Mouse (Mus musculus): ENCODE data around the gene Tsc2. TPM values are rescaled to one million over a fixed set of nuclear protein-coding genes. Genes with fewer than 3 reads are reported as not detected.

Tsc2 gene
- polyA plus RNA-seq (2015; fragmentation: Illumina TruSeq; extraction: RNeasy Lipid Tissue Mini Kit (QIAGEN cat#74804); ENCODE audit: insufficient read depth, low replicate concordance), result 46.2 TPM

DNA sequence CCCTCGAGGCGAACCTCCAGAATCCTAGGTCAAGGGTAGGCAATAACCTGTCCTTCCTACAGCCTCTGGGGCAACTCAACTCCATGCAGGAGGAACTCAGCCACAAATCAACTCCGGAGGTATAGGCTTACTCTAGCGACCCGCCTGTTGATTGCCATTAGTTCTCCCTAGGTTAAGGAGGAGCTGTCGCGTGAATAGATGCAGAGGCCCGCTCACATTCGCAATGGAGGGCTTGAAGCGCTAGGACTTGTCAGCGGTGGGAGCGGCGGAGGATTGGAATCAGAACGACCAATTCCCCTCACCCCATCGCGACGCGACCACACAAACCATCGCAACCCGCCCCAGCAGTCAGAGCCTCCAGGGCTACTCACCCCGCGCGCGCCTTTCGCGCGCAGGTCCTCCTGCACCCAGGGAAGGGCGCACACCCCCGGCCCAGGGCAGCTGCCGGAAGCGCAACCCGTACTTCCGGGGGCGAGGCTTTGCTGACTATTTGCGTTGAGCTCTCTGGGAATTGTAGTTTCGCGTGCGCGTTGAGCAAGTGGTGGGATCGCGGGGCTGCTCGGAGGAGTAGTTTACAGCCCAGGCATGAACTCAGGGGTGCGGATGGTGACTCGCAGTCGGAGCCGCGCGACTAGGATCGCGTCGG is at the start of gene Tsc2, which contains the start of gene Nthl1:
Tsc2 (minus strand) TSS at position 464 of the 646 bp plus-strand sequence.
Nthl1 (plus strand) TSS at position 514 of the 646 bp plus-strand sequence.

DNA sequence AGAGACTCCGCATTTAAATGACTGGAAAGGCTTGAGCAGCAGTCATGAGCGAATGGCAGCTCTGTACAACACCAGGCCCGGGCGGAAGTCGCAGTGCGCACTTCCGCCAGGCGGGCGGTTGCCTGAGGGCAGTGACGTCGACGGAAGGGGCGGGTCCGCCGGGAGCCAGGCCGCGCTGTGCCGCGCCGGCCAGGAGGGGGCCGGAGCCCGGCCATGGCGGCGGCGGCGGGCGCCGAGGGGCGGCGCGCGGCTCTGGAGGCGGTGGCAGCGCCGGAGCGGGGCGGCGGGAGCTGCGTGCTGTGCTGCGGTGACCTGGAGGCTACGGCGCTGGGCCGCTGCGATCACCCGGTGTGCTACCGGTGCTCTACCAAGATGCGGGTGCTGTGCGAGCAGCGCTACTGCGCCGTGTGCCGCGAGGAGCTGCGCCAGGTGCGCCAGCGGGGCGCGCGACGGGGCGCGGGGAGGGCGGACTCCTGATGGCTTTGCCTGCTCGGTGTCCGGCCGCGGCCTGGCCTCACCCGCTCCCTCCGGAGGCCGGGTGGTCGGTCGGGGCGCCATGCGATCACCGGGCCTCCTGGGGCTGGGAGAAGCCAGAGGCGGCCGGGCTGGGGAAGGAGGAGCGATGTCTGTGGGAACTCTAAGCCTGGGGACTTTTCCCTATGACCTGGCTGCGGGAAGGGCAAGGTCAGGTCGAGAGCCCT is 37.3 kb upstream of the Tsc2 start, which contains the start of gene Zfp598:
Zfp598 (plus strand) TSS at position 143 of the 701 bp plus-strand sequence.

DNA sequence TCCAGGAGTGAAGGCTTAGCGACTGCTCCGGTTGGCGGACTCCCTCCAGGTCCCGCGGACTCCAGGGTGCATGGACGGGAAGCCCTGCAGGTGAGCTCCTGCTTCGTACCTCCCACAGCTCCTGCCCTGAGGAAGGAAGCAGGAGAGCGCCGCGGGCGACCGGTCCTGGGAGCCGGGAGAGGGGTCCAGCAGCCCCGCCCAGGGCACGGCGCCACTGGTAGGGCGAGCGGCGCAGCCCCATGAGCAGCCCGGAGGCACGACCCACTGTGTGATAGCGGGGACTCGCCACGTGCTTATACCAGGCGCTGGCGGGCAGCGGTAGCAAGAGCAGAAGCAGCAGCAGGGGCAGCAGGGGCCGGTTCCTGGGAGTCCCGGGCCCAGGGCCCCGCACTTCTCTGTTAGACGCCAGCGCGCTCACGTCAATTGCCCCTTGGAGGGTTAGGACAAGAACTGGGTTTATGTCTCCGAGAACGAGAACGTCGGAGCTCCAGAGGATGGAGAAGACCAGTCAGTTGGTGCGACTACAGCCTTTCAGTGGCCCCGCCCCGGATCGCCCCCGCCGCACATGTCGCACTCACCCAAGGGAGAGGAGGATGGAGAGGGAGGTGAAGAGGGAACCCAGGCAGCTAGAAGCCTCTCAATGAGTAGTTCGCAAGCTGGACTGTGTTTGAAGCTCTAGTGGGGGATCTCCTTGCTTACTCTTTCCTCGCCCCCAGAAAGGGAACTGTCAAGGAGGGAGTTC is 25.8 kb upstream of the Tsc2 start, which contains the start of gene Npw:
Npw (minus strand) TSS at position 441 of the 742 bp plus-strand sequence.

DNA sequence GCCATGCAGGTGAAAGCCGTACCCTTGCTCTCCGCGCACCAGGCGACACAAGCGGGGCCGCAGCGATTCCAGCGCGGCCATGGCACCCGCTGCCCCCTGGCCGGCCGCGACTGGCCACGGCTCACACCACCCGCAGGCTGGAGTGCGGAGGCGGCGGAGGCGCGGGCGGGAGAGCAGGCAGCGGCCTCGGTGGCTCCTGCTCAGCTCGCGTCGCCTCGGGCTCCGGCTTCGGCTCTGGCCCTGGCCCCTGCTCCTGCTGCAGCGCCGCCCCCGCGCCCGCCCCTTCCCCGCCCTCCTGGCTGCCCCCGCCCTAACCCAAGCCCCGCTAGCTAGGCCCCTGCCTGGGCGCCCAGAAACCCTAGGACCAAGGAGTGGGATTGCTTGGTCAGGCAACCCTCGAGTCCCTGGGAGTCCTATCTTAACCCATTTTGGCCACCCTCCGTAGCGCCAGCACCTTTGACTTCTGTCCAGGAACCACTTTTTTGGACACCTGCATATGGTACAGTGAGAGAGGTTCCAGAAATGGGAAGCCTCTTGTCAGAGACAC is 17.7 kb upstream of the Tsc2 start, which contains the start of gene Slc9a3r2:
Slc9a3r2 (minus strand) TSS at position 258 of the 547 bp plus-strand sequence.

DNA sequence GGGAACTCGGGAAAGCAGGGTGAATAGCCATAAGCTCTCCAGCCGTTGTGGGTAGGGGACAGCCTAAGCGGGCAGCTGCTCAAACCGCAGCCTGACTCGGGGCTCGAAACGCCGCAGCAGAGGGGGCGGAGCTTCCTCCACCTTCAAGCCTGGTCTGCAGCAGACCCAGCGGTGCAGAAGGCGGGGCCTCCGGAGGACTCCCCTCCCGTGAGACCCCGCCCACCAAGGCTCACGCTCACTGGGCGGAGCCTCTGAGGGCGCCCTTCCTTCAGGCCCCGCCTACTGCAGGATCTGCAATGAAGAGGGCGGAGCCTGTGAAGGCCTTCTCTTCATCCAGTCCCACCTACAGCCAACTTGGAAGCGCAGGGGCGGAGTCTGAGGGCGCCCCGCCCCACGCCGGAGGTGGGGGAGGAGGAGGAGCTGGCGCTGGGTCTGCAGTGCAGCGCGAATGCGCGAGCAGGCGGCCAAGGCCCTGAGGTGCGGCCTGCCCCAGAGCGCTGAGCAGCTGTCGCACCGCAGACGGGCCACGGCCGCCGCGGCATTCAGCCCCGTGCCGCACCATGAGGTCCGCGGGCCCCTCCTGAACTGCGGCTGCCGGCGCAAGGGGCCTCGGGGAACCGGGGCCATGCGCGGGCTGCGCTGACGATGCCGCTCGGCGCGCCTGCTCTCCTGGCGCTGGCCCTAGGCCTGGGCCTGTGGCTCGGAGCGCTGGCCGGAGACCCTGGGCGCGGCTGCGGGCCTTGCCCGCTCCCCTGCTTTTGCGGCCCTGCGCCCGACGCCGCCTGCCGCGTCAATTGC is 82.6 kb downstream of the Tsc2 start, which contains the start of gene Pkd1:
Pkd1 (plus strand) TSS at position 217 of the 798 bp plus-strand sequence.

Other genes starting within 250 kb of the Tsc2 start
- gene Rnps1, start 218.1 kb downstream of the Tsc2 start, polyA plus RNA-seq (2015; fragmentation: Illumina TruSeq; extraction: RNeasy Lipid Tissue Mini Kit (QIAGEN cat#74804); ENCODE audit: insufficient read depth, low replicate concordance), result 110 TPM
- gene Eci1, start 206.0 kb downstream of the Tsc2 start, polyA plus RNA-seq (2015; fragmentation: Illumina TruSeq; extraction: RNeasy Lipid Tissue Mini Kit (QIAGEN cat#74804); ENCODE audit: insufficient read depth, low replicate concordance), result 37.5 TPM
- 8.5 TPM for gene Dnase1l2, start 189.5 kb downstream of the Tsc2 start, polyA plus RNA-seq (2015; fragmentation: Illumina TruSeq; extraction: RNeasy Lipid Tissue Mini Kit (QIAGEN cat#74804); ENCODE audit: insufficient read depth, low replicate concordance)
- 22.7 TPM for gene E4f1, start 162.3 kb downstream of the Tsc2 start, polyA plus RNA-seq (2015; fragmentation: Illumina TruSeq; extraction: RNeasy Lipid Tissue Mini Kit (QIAGEN cat#74804); ENCODE audit: insufficient read depth, low replicate concordance)
- gene Pgp, start 162.2 kb downstream of the Tsc2 start, polyA plus RNA-seq (2015; fragmentation: Illumina TruSeq; extraction: RNeasy Lipid Tissue Mini Kit (QIAGEN cat#74804); ENCODE audit: insufficient read depth, low replicate concordance), result 18.8 TPM
- gene Bricd5, start 158.7 kb downstream of the Tsc2 start, polyA plus RNA-seq (2015; fragmentation: Illumina TruSeq; extraction: RNeasy Lipid Tissue Mini Kit (QIAGEN cat#74804); ENCODE audit: insufficient read depth, low replicate concordance), result 0.26 TPM
- gene Mlst8, start 153.6 kb downstream of the Tsc2 start, polyA plus RNA-seq (2015; fragmentation: Illumina TruSeq; extraction: RNeasy Lipid Tissue Mini Kit (QIAGEN cat#74804); ENCODE audit: insufficient read depth, low replicate concordance), result 19.8 TPM
- gene Caskin1, start 144.0 kb downstream of the Tsc2 start, polyA plus RNA-seq (2015; fragmentation: Illumina TruSeq; extraction: RNeasy Lipid Tissue Mini Kit (QIAGEN cat#74804); ENCODE audit: insufficient read depth, low replicate concordance), result 0.08 TPM
- gene Traf7, start 104.7 kb downstream of the Tsc2 start, polyA plus RNA-seq (2015; fragmentation: Illumina TruSeq; extraction: RNeasy Lipid Tissue Mini Kit (QIAGEN cat#74804); ENCODE audit: insufficient read depth, low replicate concordance), result 125 TPM
- 1.7 TPM for gene Rab26, start 98.4 kb downstream of the Tsc2 start, polyA plus RNA-seq (2015; fragmentation: Illumina TruSeq; extraction: RNeasy Lipid Tissue Mini Kit (QIAGEN cat#74804); ENCODE audit: insufficient read depth, low replicate concordance)
- gene Pkd1, start 82.8 kb downstream of the Tsc2 start, polyA plus RNA-seq (2015; fragmentation: Illumina TruSeq; extraction: RNeasy Lipid Tissue Mini Kit (QIAGEN cat#74804); ENCODE audit: insufficient read depth, low replicate concordance), result 31.5 TPM
- 3.4 TPM for gene Nthl1, start 50 bp upstream of the Tsc2 start, polyA plus RNA-seq (2015; fragmentation: Illumina TruSeq; extraction: RNeasy Lipid Tissue Mini Kit (QIAGEN cat#74804); ENCODE audit: insufficient read depth, low replicate concordance)
- 21.0 TPM for gene Slc9a3r2, start 17.7 kb upstream of the Tsc2 start, polyA plus RNA-seq (2015; fragmentation: Illumina TruSeq; extraction: RNeasy Lipid Tissue Mini Kit (QIAGEN cat#74804); ENCODE audit: insufficient read depth, low replicate concordance)
- not detected for gene Npw, start 25.8 kb upstream of the Tsc2 start, polyA plus RNA-seq (2015; fragmentation: Illumina TruSeq; extraction: RNeasy Lipid Tissue Mini Kit (QIAGEN cat#74804); ENCODE audit: insufficient read depth, low replicate concordance)
- 15.5 TPM for gene Zfp598, start 37.1 kb upstream of the Tsc2 start, polyA plus RNA-seq (2015; fragmentation: Illumina TruSeq; extraction: RNeasy Lipid Tissue Mini Kit (QIAGEN cat#74804); ENCODE audit: insufficient read depth, low replicate concordance)
- gene Syngr3, start 57.3 kb upstream of the Tsc2 start, polyA plus RNA-seq (2015; fragmentation: Illumina TruSeq; extraction: RNeasy Lipid Tissue Mini Kit (QIAGEN cat#74804); ENCODE audit: insufficient read depth, low replicate concordance), result not detected
- gene Gfer, start 63.5 kb upstream of the Tsc2 start, polyA plus RNA-seq (2015; fragmentation: Illumina TruSeq; extraction: RNeasy Lipid Tissue Mini Kit (QIAGEN cat#74804); ENCODE audit: insufficient read depth, low replicate concordance), result 16.0 TPM
- gene Noxo1, start 63.6 kb upstream of the Tsc2 start, polyA plus RNA-seq (2015; fragmentation: Illumina TruSeq; extraction: RNeasy Lipid Tissue Mini Kit (QIAGEN cat#74804); ENCODE audit: insufficient read depth, low replicate concordance), result 4.3 TPM
- 8.7 TPM for gene Tbl3, start 75.0 kb upstream of the Tsc2 start, polyA plus RNA-seq (2015; fragmentation: Illumina TruSeq; extraction: RNeasy Lipid Tissue Mini Kit (QIAGEN cat#74804); ENCODE audit: insufficient read depth, low replicate concordance)
- not detected for gene Rnf151, start 85.4 kb upstream of the Tsc2 start, polyA plus RNA-seq (2015; fragmentation: Illumina TruSeq; extraction: RNeasy Lipid Tissue Mini Kit (QIAGEN cat#74804); ENCODE audit: insufficient read depth, low replicate concordance)
- 1,280 TPM for gene Rps2, start 85.5 kb upstream of the Tsc2 start, polyA plus RNA-seq (2015; fragmentation: Illumina TruSeq; extraction: RNeasy Lipid Tissue Mini Kit (QIAGEN cat#74804); ENCODE audit: insufficient read depth, low replicate concordance)
- gene Ndufb10, start 91.8 kb upstream of the Tsc2 start, polyA plus RNA-seq (2015; fragmentation: Illumina TruSeq; extraction: RNeasy Lipid Tissue Mini Kit (QIAGEN cat#74804); ENCODE audit: insufficient read depth, low replicate concordance), result 148 TPM
- gene Rpl3l, start 95.2 kb upstream of the Tsc2 start, polyA plus RNA-seq (2015; fragmentation: Illumina TruSeq; extraction: RNeasy Lipid Tissue Mini Kit (QIAGEN cat#74804); ENCODE audit: insufficient read depth, low replicate concordance), result not detected
- 62.1 TPM for gene Msrb1, start 104.0 kb upstream of the Tsc2 start, polyA plus RNA-seq (2015; fragmentation: Illumina TruSeq; extraction: RNeasy Lipid Tissue Mini Kit (QIAGEN cat#74804); ENCODE audit: insufficient read depth, low replicate concordance)
- not detected for gene Hs3st6, start 120.4 kb upstream of the Tsc2 start, polyA plus RNA-seq (2015; fragmentation: Illumina TruSeq; extraction: RNeasy Lipid Tissue Mini Kit (QIAGEN cat#74804); ENCODE audit: insufficient read depth, low replicate concordance)
- gene Meiob, start 171.7 kb upstream of the Tsc2 start, polyA plus RNA-seq (2015; fragmentation: Illumina TruSeq; extraction: RNeasy Lipid Tissue Mini Kit (QIAGEN cat#74804); ENCODE audit: insufficient read depth, low replicate concordance), result 0.51 TPM
- gene Hagh, start 207.5 kb upstream of the Tsc2 start, polyA plus RNA-seq (2015; fragmentation: Illumina TruSeq; extraction: RNeasy Lipid Tissue Mini Kit (QIAGEN cat#74804); ENCODE audit: insufficient read depth, low replicate concordance), result 62.0 TPM
- 9.4 TPM for gene Fahd1, start 217.7 kb upstream of the Tsc2 start, polyA plus RNA-seq (2015; fragmentation: Illumina TruSeq; extraction: RNeasy Lipid Tissue Mini Kit (QIAGEN cat#74804); ENCODE audit: insufficient read depth, low replicate concordance)
- gene Igfals, start 233.4 kb upstream of the Tsc2 start, polyA plus RNA-seq (2015; fragmentation: Illumina TruSeq; extraction: RNeasy Lipid Tissue Mini Kit (QIAGEN cat#74804); ENCODE audit: insufficient read depth, low replicate concordance), result 0.36 TPM

All from spleen, adult 10 weeks (tissue).